Mouse (Mus musculus): Measurements from ENCODE around the gene Cldn10.

Cldn10 gene

GRCm38 (mm10) chr14:118862253-118862652, 74.5 kb downstream of the Cldn10 start:
- DNase-seq (ENCODE audit: low spot score in 2 of 2), result peak in 1 of 2 experiments; percentile 28

GRCm38 (mm10) chr14:118864905-118865304, 77.2 kb downstream of the Cldn10 start:
- DNase-seq (ENCODE audit: low spot score in 2 of 2), result no peak

GRCm38 (mm10) chr14:118866014-118866811, 78.5 kb downstream of the Cldn10 start:
- DNase-seq (ENCODE audit: low spot score in 2 of 2), result no peak

GRCm38 (mm10) chr14:118867366-118867765, 79.7 kb downstream of the Cldn10 start:
- no peak for DNase-seq (ENCODE audit: low spot score in 2 of 2)

GRCm38 (mm10) chr14:118868102-118868724, 80.5 kb downstream of the Cldn10 start:
- no peak for DNase-seq (ENCODE audit: low spot score in 2 of 2)

GRCm38 (mm10) chr14:118869712-118870111, 82.0 kb downstream of the Cldn10 start:
- DNase-seq (ENCODE audit: low spot score in 2 of 2), result peak; percentile 20 to 49

- no peak for DNase-seq (ENCODE audit: low spot score in 2 of 2)
Observed at GRCm38 (mm10) chr14:118874126-118874525, 86.4 kb downstream of the Cldn10 start.

- no peak for DNase-seq (ENCODE audit: low spot score in 2 of 2)
Observed at GRCm38 (mm10) chr14:118874786-118875415, 87.2 kb downstream of the Cldn10 start.

GRCm38 (mm10) chr14:118878346-118878910, 90.7 kb downstream of the Cldn10 start:
- no peak for DNase-seq (ENCODE audit: low spot score in 2 of 2)

- no peak for DNase-seq (ENCODE audit: low spot score in 2 of 2)
Observed at GRCm38 (mm10) chr14:118880696-118881095, 93.0 kb downstream of the Cldn10 start.

GRCm38 (mm10) chr14:118883344-118884249, 95.9 kb downstream of the Cldn10 start:
- DNase-seq (ENCODE audit: low spot score in 2 of 2), result no peak

GRCm38 (mm10) chr14:118884250-118884556, 96.5 kb downstream of the Cldn10 start:
- DNase-seq (ENCODE audit: low spot score in 2 of 2), result no peak

- DNase-seq (ENCODE audit: low spot score in 2 of 2), result no peak
Observed at GRCm38 (mm10) chr14:118890101-118890500, 102.4 kb downstream of the Cldn10 start.

- no peak for DNase-seq (ENCODE audit: low spot score in 2 of 2)
Observed at GRCm38 (mm10) chr14:118895228-118895627, 107.5 kb downstream of the Cldn10 start.

- no peak for DNase-seq (ENCODE audit: low spot score in 2 of 2)
Observed at GRCm38 (mm10) chr14:118895655-118896054, 107.9 kb downstream of the Cldn10 start.

- DNase-seq (ENCODE audit: low spot score in 2 of 2), result no peak
Observed at GRCm38 (mm10) chr14:118899940-118900339, 112.2 kb downstream of the Cldn10 start.

- DNase-seq (ENCODE audit: low spot score in 2 of 2), result no peak
Observed at GRCm38 (mm10) chr14:118900911-118901310, 113.2 kb downstream of the Cldn10 start.

GRCm38 (mm10) chr14:118903397-118903796, 115.7 kb downstream of the Cldn10 start:
- no peak for DNase-seq (ENCODE audit: low spot score in 2 of 2)

GRCm38 (mm10) chr14:118903867-118904562, 116.3 kb downstream of the Cldn10 start:
- no peak for DNase-seq (ENCODE audit: low spot score in 2 of 2)

- no peak for DNase-seq (ENCODE audit: low spot score in 2 of 2)
Observed at GRCm38 (mm10) chr14:118907592-118907991, 119.9 kb downstream of the Cldn10 start.

GRCm38 (mm10) chr14:118909872-118910271, 122.2 kb downstream of the Cldn10 start:
- DNase-seq (ENCODE audit: low spot score in 2 of 2), result no peak
